Mouse (Mus musculus) skeletal muscle tissue, adult 2 months (tissue): ENCODE measurements around the gene Krt33a.
A peak's percentile ranks its signal among the peaks of the same experiment; 100 is the strongest.

Experiments used
- DNase-seq: peaks from one replicate; pipeline ENCODE4 v3.0.0-alpha.2; 2012; ENCODE audit warnings: low read depth, low spot score

The Krt33a gene

DNA sequence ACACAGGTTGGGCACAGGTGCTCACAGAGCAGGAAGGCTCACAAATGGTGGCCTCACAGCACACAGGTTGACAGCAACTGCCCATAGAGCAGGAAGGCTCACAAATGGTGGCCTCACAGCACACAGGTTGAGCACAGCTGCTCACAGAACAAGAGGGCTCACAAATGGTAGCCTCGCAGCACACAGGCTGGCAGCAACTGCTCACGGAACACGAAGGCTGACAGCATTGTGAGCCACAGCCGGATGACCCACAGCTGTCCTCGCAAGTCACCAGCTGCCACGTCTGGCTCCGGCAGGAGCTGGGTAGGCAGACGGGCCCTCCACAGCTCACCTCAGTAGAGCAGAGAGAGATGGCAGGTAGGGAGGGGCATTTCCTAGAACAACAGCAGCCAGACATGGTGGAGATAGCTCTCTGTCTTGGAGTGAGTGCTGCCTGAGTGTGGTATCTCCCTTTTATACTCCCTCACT, 29.8 kb downstream of the Krt33a start, which contains the start of gene Krtap16-1:
Gene Krtap16-1, minus strand, starts transcription at position 418 of the 468 bp plus-strand sequence.
- DNase-seq, result peak; percentile 4

DNA sequence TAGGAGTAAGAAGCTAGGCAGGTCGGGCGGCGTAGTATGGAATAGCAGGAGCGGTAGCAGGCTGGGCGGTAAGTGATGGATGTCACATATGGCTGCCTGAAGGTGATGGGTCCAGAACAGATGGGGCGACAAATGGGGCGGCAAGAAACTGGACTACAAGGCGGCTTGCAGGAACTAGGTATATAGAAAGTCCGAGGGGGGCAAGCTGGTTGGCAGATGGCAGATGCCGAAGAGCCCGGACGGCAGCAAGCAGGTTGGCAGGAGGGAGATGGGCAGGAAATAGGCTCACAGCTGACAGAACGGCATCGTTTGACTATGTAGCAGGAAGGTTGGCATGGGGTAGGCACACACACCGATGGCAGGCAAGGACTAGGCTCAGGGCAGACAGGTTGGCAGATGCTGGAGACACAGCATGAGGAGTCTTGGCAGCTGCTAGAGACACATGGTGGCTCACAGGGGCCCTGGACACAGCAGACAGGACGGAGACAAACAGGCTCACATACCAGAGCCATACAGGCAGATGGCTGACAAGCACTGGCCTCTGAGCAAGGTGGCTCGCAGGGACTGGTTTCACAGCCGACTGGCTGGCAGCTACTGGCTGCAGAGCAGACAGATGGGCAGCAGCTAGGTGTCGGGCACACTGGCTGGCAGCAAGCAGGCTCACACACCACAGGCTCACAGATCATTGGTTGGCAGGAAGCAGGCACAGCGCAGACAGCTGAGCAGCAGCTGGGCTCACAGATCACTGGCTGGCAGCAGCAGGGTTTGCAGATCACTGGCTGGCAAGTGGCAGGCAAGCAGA, 30.5 kb downstream of the Krt33a start:
- DNase-seq, result peak; percentile 79

DNA sequence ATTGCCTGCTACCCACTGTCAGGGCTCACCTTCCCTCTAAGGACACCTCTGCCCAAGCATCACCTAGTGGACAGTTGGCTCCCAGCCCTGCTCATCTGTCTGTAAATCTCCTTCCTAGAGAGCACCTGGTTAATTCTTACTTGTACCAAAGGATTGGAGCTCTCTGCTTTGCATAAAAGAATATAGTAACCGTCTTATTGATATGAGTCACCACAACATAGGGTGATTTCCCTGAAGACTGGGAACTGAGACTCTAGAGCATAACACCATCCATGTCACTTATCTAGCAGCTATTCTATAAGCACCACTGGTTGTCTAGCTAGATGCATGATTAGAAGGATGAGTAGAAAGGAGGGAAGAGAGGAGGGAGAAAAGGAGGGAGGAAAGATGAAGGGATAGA, 32.6 kb downstream of the Krt33a start:
- no peak for DNase-seq

DNA sequence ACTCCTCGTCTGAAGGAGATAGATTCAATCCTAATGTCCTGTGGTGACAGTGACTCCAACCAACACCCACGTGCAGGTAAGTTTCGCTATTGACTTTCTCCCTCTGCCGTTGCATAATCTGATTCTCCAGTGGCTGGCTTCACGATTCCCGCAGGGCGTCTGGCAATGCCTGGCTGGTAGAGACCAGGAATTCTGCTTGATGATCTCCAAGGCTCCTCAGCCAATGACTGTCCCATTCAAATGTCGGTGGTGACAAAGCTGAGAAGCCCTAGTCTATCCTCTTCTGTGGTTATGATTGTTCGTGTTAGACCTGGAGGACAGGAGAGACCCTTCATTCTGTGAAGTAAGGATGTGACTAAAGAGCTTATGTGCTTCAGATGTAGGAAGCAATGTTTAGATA, 33.3 kb downstream of the Krt33a start:
- DNase-seq, result no peak

DNA sequence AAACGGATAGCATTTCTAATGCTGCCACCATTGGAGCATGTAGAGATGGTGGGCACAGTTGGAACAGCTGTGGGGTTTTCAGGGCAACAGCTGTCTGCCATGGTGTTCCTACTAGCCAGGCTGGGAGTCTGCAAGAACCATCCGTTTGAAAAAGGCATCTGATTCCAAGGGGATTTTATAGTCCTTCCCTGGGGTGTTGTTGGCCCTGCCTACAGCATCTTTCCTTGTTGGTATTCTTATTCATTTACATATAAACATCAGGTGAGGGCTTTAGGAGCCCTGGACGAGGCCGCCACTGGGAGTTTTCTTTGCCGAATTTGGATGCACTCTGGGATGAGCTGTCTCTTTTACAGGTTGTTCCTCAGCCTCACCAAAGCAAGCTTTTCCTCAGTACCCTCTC, 37.1 kb downstream of the Krt33a start, which contains the start of gene Krtap29-1:
Gene Krtap29-1, minus strand, starts transcription at position 101 of the 400 bp plus-strand sequence.
- no peak for DNase-seq

DNA sequence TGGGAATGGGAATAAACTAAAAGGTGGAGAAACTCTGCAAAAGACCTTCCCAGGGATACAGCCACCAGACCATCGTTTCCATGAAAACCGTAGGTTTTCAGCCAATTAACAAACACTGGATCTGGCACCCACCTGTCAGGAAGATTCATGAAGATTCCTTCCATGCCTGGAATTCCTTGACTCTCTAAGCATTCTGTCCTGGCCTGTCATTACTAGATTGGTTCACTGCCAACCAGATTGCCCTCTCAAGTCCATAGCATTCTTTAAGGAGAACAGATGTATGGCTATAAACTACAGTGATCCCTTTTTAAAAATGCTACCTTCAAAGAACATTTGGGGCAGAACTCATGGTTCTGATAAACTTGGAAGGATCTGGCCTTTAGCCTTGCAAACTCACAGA, 50.1 kb downstream of the Krt33a start:
- no peak for DNase-seq

DNA sequence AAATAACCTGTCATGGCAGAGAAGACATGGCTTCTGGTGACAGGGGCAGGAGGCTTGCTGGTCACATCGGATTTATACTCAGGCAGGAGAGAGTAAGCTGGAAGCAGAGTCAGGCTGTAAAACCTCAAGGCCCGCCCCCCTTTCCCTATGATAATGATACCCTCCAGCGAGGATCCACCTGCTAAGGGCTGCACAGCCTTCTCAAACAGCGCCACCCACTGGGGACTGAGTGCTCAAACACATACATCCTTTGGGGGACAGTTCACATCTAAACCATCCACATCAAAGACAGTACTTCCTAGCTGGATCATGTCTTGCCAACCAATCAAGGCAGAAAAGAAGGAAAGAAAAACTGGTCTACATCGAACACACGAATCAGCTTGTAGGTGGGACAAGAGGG, 51.8 kb downstream of the Krt33a start:
- no peak for DNase-seq
